Mouse (Mus musculus) liver, adult 2 months (tissue): ENCODE data around the gene Pde7b.

Source experiments
- CTCF ChIP-seq: fragments of 200-500 bp; IDR thresholded peaks from 2 replicates; pipeline ENCODE4 v1.5.1; 2011; ENCODE audit warnings: low read depth, low read length, control low read depth
- POLR2A ChIP-seq: fragments of 200-500 bp; IDR thresholded peaks from 2 replicates; pipeline ENCODE4 v1.6.1; 2011; ENCODE audit warnings: low read length, control low read depth; ENCODE audit not compliant: insufficient read depth; ENCODE audit errors: extremely low read depth

DNA sequence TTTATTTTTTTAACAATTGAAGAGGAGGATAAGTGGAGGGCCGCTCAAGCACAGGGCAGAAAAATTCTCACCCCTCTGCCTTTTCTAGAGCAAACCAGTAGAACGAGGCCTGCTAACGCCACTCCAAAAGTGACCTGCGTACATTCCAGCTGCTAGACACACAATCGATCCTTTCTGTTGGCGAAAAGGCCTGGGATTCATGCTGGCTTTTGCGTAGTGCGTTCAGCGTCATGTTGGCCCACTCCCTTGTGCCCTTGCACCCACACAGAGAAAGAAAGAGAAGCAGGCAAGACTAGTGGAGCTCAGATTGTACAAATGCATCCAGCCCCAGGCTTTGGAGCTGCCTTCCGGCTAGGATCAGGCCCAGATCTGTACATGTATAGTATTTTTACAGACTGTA is 55.4 kb downstream of the Pde7b start:
- TF ChIP-seq CTCF (no peak), POLR2A (no peak)
